Mouse (Mus musculus): ENCODE data around the gene Slc39a13. TPM values are rescaled to one million over a fixed set of nuclear protein-coding genes. Genes with fewer than 3 reads are reported as not detected.
A peak's percentile ranks its signal among the peaks of the same experiment; 100 is the strongest.
"Not testable (repeated sequence)": the region's sequence is repeated elsewhere in the genome, so short reads cannot be mapped to it uniquely, and the experiment has no call there.

Gene Slc39a13
- total RNA-seq, 2 experiments from 2014 or later: 16.9 to 19.9 TPM

GRCm38 (mm10) chr2:91066455-91066854 lies 3.8 kb downstream of the Slc39a13 start:
- no peak for DNase-seq (ENCODE audit: low spot score)

DNA sequence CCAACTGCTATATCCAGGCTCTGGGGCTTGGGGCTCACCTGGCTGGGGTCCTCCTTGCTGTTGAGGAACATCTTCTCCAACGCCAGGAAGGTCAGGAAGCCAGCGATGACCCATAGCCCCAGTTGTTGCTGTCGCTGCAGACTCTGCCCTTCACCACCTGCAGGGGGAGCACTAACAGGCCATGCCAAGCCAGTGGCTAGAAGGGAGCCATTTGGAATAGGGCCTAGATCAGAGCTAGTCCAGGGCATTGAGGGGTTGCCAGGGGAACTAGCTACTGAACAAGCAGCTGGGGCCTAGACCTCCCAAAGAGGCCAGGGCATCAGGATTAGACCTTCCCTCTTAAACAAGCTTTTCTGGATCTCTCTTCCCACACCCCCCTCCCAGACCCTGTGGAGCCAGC lies 4.7 kb downstream of the Slc39a13 start:
- peak; percentile 61 for DNase-seq (ENCODE audit: low spot score)

DNA sequence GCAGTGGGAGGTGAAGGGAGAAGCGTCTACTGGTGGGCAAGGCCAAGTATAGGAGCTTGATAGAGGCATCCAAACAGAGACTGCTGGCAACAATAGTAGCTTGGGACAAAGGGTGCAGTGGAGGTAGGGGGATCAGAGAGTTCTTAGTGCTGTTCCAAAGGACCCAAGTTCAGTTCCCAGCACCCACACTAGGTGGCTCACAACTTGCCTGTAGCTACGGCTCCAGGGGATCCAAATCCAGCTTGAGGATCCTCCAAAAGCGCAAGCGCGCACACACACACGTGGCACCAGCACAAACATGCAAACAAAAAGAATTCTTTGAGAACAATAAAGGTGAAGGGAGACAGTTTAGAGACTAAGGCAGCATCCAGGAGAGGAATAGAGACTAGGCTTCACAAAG lies 6.0 kb downstream of the Slc39a13 start:
- DNase-seq (ENCODE audit: low spot score): no peak

DNA sequence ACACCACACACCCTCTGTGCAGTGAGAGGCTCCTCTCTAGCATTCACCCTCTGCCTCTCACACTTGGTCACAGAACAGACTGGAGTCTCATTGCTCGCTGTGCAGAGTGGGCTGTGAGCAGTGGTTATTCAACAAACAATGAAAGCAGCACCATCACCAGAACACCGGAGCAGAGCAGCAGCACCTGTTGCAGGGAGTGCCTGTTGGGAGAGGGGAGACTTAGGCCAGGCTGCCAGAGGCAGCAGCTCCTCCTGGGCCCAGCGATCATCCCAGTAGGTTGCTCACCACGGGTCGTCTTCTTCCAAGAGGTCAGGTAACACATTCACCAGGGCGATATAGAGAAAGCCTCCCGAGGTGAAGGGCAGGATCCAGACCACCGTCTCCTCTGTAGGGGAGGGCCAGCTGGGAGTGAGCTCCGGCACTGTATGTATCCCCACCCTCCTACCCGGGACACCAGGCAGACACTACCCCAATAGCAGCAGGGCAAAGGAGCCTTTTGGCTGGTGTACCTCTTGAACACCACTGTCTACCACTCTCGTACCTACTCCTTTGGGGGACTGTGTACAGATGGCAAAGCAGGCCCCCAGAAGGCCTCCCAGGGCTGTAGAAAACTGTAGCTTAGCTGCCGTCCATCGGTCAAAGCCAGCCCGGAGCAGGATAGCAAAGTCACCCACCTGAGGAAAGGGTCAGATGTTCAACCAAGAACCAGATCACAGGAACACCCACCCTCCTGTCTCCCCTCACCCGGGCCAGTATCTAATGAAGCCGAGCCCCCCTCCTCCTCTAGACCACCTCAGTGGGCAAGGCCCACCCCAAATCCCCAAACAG lies 7.2 kb downstream of the Slc39a13 start:
- no peak for DNase-seq (ENCODE audit: low spot score)

DNA sequence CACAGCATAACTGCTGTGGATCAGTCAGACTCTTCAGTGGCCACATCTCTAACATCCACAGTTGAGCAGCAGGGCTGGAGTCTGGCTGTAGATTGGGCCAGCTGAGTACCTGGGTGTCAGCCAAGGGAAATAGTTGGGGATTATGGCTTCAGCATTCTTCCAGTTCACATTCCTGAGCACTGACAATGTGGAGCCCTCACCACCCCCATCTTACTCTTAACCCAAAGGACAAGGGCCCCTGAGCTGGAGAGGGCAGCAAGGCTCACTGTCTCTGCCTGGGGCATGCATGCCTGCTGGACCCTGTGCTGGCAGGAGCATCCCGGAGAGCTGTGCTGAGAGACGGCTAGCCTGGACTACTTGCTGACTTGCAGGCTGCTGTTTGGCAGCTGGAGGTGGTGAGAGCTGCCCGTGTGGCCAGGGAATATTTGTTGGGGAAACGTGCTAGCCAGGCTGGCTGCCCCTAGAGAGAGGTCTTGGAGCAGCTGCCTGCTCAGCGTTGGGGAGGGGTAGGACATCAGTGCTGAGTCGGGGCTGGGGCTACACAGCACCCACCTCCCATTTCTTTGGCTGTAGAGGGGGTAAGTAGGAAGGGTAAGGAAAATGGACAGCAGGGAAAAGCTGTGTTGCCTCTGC lies 8.3 kb downstream of the Slc39a13 start:
- peak; percentile 45 for DNase-seq (ENCODE audit: low spot score)

GRCm38 (mm10) chr2:91060544-91061355 lies 9.5 kb downstream of the Slc39a13 start:
- DNase-seq (ENCODE audit: low spot score): peak; percentile 52

DNA sequence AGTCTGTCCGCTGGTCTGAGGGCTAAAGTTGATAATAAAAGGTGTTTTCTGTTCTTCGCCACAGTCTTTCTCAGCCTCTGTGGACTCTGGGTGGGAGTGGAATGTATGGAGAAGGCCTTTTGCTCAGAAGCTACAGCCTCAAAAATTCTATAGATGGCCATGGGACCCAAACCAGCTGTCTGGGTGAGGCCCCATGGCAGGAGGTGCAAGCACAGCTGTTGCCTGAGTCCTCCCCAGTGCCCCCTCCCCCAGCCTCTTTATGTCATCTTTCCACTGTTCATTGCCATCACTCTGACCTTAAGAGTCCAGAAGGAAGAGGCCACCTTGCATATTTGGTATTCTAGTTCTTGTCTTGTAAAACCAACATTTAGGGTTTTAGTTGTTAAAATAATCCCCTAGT lies 10.8 kb downstream of the Slc39a13 start:
- DNase-seq (ENCODE audit: low spot score): no peak

GRCm38 (mm10) chr2:91058435-91058834 lies 11.8 kb downstream of the Slc39a13 start:
- no peak for DNase-seq (ENCODE audit: low spot score)

DNA sequence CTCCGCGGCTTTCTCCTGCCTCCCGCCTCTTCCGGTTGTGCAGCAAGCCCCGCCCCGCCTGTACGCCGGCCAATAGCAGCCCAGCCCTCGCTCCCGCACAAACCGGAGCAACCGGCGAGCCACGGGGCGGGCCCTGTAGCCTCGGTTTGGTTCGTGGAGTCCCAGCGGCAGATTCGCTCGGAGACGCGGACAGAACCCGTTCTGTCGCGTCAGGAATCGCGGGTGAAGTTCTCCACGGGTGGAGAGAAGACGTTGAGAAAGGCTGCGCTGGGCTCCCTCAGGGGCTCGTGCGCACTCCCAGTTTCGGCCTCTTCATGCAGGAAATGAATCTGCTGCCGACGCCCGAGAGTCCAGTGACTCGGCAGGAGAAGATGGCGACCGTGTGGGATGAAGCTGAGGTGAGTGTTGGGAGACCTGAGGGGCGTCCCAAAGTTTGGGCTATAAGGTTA lies 16.3 kb downstream of the Slc39a13 start, which contains the start of gene Psmc3:
Gene Psmc3 (plus strand): TSS at position 76 of the 449 bp plus-strand sequence.
- DNase-seq (ENCODE audit: low spot score): peak; percentile 98

GRCm38 (mm10) chr2:91053181-91053933 lies 16.9 kb downstream of the Slc39a13 start:
- DNase-seq (ENCODE audit: low spot score): no peak

DNA sequence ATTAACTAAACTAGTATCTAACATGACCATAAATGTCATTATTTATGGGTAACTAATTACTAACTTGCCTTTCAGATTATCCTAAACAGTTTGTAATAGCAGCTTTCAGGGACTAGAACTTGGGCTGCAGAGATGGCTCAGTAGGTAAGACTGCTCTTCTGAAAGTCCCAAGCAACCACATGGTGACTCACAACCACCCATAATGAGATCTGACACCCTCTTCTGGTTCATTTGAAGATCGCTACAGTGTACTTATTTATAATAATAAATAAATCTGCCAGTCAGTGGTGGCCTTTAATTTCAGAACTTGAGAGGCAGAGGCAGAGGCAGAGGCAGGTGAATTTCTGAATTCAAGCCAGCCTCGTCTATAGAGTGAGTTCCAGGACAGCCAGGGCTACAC lies 17.5 kb downstream of the Slc39a13 start:
- no peak for DNase-seq (ENCODE audit: low spot score)

DNA sequence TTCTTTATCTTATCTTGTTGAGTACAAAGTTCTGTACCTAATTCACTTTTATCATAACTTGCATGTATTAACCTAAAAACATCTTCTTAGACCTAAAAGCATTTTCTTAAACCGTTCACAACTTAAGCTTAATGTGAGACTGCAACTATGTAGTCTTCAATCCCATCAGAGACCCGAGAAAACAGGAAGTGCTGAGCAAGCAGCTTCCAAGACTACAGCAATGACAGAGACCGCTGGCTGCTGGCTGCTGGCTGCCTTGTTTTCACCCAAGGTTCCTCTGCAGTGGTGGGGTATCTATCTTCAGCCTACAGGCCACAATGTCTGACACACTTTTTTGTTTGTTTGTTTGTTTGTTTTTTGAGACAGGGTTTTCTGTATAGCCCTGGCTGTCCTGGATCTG lies 18.3 kb downstream of the Slc39a13 start:
- DNase-seq (ENCODE audit: low spot score): no peak

GRCm38 (mm10) chr2:91047359-91047758 lies 22.9 kb downstream of the Slc39a13 start:
- DNase-seq (ENCODE audit: low spot score): no peak

GRCm38 (mm10) chr2:91045805-91046204 lies 24.4 kb downstream of the Slc39a13 start:
- DNase-seq (ENCODE audit: low spot score): not testable (repeated sequence)

DNA sequence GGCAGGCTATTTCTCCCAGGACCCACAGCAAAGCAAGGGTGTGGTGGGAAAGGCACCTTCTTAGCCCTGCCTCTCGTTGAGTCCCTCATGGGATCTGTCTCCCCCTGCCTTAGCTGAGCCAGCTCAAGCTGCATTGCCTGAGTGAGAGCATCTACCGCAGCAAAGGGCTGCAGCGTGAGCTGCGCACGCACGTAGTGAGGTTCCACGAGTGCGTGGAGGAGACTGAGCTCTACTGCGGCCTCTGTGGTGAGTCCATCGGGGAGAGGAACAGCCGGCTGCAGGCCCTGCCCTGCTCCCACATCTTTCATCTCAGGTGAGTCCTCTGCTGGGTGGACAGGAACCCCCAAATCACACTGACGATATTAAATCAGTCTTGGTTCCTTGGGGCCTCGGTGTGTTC lies 25.5 kb downstream of the Slc39a13 start:
- no peak for DNase-seq (ENCODE audit: low spot score)

- DNase-seq (ENCODE audit: low spot score): no peak
These were observed 27.4 kb downstream of the Slc39a13 start for GRCm38 (mm10) chr2:91042651-91043398.

GRCm38 (mm10) chr2:91041786-91042185 lies 28.4 kb downstream of the Slc39a13 start:
- no peak for DNase-seq (ENCODE audit: low spot score)

DNA sequence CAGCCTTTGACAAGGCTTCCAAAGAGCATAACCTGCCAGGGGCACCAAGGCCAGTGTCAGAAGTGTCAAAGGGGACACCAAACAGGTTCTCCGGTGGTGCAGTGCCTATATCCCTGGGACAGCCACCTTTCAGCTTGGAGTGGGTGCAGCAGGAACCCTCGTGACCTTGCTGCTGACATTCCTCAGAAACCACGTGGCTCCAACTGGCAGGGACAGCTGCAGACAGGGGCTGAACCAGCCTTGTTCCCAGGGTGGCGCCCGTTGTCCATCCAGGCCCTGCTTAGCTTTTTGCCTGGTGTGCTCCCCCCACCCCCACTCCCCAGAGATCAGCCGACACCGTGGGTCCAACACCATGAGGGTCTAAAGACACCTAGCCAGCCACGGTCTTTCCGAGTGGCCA lies 34.8 kb downstream of the Slc39a13 start, which contains the start of gene Rapsn:
Gene Rapsn (plus strand): TSS at position 236 of the 400 bp plus-strand sequence.
- DNase-seq (ENCODE audit: low spot score): peak; percentile 81

DNA sequence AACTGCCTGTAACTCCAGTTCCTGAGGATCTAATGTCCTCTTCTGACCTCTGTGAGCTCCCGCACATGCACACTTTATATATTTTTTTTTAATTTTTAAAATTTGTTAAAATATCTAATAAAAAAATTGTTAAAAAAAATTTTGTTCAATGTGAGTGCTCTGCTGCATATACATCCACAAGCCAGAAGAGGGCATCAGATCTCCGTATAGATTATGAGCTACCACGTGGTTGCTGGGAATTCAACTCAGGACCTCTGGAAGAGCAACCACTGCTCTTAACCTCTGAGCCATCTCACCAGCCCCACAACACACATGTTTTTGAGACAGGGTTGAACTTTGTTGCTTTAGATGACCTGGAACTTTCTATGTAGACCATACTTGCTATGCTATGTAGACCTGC lies 37.2 kb downstream of the Slc39a13 start:
- DNase-seq (ENCODE audit: low spot score): no peak

- DNase-seq (ENCODE audit: low spot score): no peak
These were observed 39.0 kb downstream of the Slc39a13 start for GRCm38 (mm10) chr2:91031216-91031615.
